Mouse (Mus musculus) G1E (cell line): ENCODE results near the gene Vgf.

Source experiments
- CTCF ChIP-seq: IDR thresholded peaks from 2 replicates; pipeline ENCODE4 v1.5.1; 2012; ENCODE audit warnings: low read depth, low read length, inconsistent platforms, mixed read lengths
- GATA1 ChIP-seq: IDR thresholded peaks from 2 replicates; pipeline ENCODE4 v1.6.1; 2012; ENCODE audit warnings: borderline replicate concordance, low read length, inconsistent platforms, mixed read lengths

- TF ChIP-seq CTCF (0 out of 2 replicates have a peak, but pooled peaks have one; percentile 1), GATA1 (no peak)
Observed at GRCm38 (mm10) chr5:136984828-136985227, 41.4 kb upstream of the Vgf start.
